In the genomic region with DNA sequence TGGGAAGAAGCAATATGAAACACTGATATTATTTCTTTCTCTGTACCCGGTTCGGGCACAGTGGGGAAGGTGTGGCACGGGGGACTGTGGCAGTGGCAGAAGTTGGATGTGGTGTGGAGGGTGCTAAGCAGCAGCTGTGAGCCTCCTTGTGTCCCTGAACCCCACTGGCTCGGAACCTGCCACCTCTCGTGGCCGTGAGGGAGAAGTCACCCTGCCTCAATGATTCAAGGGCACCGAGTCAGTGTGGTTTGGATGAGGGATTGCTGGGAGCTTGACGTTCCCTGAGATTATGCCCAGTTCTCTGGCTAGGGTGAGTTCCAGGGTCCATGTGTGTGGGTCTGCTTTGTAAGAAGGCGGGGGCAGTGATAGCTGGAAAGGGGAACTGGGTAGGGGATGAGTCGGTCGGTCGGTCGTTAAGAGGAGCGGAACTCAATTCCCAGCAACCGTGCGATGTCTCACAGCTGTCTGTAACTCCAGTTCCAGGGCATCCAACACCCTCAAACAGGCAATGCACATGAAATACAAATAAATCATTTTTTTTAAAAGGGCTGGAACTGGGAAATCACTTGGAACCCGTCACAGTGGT, we compare ENCODE assay signal across 25 mouse cellular contexts. TPM values are rescaled to one million over a fixed set of nuclear protein-coding genes. Genes with fewer than 3 reads are reported as not detected.
DNase-seq lines count a peak whose midpoint lies in the region; ATAC-seq and TF ChIP-seq lines count a peak whose summit lies in the region.
"Had no signal": no experiment of that assay in that cellular context is flagged by ENCODE, and none has a peak within 500 bp of the region (broad histone marks: within the 10 kb centered on the region; RNA-seq: fewer than 3 reads in every experiment).

No protein-coding gene starts in this region.

- H3K27ac ChIP-seq in heart, embryonic 13.5 days (replicated peaks), result no peak overlapping the region
- H3K27ac ChIP-seq in heart, embryonic 12.5 days (ENCODE audit: poor library complexity, severe bottlenecking), result no peak overlapping the region
- H3K27ac ChIP-seq in olfactory bulb, adult 2 months (ENCODE audit: insufficient read depth, low read depth, low read length), result peak overlapping the region; percentile 16
- no peak overlapping the region for H3K27ac ChIP-seq in midbrain, embryonic 10.5 days (replicated peaks)
- H3K27ac ChIP-seq: embryonic facial prominence, embryonic 10.5 days; forebrain, embryonic 15.5 days; hindbrain, embryonic 14.5 days; kidney, postnatal 0 days; limb, embryonic 12.5 days; neural tube, embryonic 15.5 days had no signal

- WGBS in heart, embryonic 13.5 days, result 80% methylated on average over 17 of the region's 17 CpGs
- WGBS in heart, embryonic 12.5 days, result 81% methylated on average over 17 of the region's 17 CpGs
- WGBS in olfactory bulb, adult 2 months, result 47% methylated on average over 17 of the region's 17 CpGs
- 91% methylated on average over 17 of the region's 17 CpGs for WGBS in midbrain, embryonic 10.5 days

- no peak overlapping the region for H3K4me3 ChIP-seq in heart, embryonic 13.5 days
- no peak overlapping the region for H3K4me3 ChIP-seq in heart, embryonic 12.5 days
- H3K4me3 ChIP-seq in olfactory bulb, adult 2 months (ENCODE audit: insufficient read depth, low read depth, low read length), result no peak overlapping the region
- no peak overlapping the region for H3K4me3 ChIP-seq in midbrain, embryonic 10.5 days
- H3K4me3 ChIP-seq: embryonic facial prominence, embryonic 10.5 days; forebrain, embryonic 15.5 days; limb, embryonic 12.5 days; megakaryocyte, embryonic 14.5 days; neural tube, embryonic 15.5 days had no signal

- H3K4me2 ChIP-seq in heart, embryonic 13.5 days, result no peak overlapping the region
- no peak overlapping the region for H3K4me2 ChIP-seq in heart, embryonic 12.5 days
- H3K4me2 ChIP-seq: forebrain, embryonic 15.5 days; hindbrain, embryonic 14.5 days; limb, embryonic 12.5 days; liver, embryonic 11.5 days; neural tube, embryonic 15.5 days had no signal

- H3K36me3 ChIP-seq in heart, embryonic 13.5 days, result peaks cover 28% of the 10 kb centered on the region
- H3K36me3 ChIP-seq in heart, embryonic 12.5 days, result peaks cover 10% of the 10 kb centered on the region
- peaks cover 32% of the 10 kb centered on the region for H3K36me3 ChIP-seq in midbrain, embryonic 10.5 days

- H3K9ac ChIP-seq in heart, embryonic 13.5 days, result peak overlapping the region; percentile 24; the same call in 1 of the 2 replicates
- H3K9ac ChIP-seq in heart, embryonic 12.5 days, result no peak overlapping the region
- H3K9ac ChIP-seq: forebrain, embryonic 15.5 days; hindbrain, embryonic 14.5 days; limb, embryonic 12.5 days; liver, postnatal 0 days; neural tube, embryonic 15.5 days had no signal

- peaks cover 57% of the 10 kb centered on the region for H3K4me1 ChIP-seq in heart, embryonic 13.5 days
- peaks cover 64% of the 10 kb centered on the region for H3K4me1 ChIP-seq in heart, embryonic 12.5 days (replicated peaks)
- H3K4me1 ChIP-seq in olfactory bulb, adult 2 months (ENCODE audit: control insufficient read depth, insufficient read depth, low read length), result peaks cover 59% of the 10 kb centered on the region
- H3K4me1 ChIP-seq in midbrain, embryonic 10.5 days, result peaks cover 20% of the 10 kb centered on the region

- no peaks in the 10 kb centered on the region for H3K27me3 ChIP-seq in heart, embryonic 13.5 days (replicated peaks)
- H3K27me3 ChIP-seq in heart, embryonic 12.5 days (replicated peaks), result no peaks in the 10 kb centered on the region
- no peaks in the 10 kb centered on the region for H3K27me3 ChIP-seq in midbrain, embryonic 10.5 days (ENCODE audit: low read depth, poor library complexity, severe bottlenecking)
- H3K27me3 ChIP-seq: CH12.LX; forebrain, embryonic 15.5 days; limb, embryonic 12.5 days; megakaryocyte, embryonic 14.5 days; neural tube, embryonic 15.5 days had no signal

- TF ChIP-seq POLR2A in olfactory bulb, adult 2 months (IDR thresholded peaks at IDR 0.05; ENCODE audit: insufficient read depth, low read depth, low read length), result no peak

- H3K9me3 ChIP-seq in heart, embryonic 13.5 days, result no peaks in the 10 kb centered on the region
- no peaks in the 10 kb centered on the region for H3K9me3 ChIP-seq in heart, embryonic 12.5 days (replicated peaks)
- H3K9me3 ChIP-seq in midbrain, embryonic 10.5 days (replicated peaks), result no peaks in the 10 kb centered on the region
- H3K9me3 ChIP-seq: embryonic facial prominence, embryonic 10.5 days; forebrain, embryonic 15.5 days; limb, embryonic 12.5 days; megakaryocyte, embryonic 14.5 days; neural tube, embryonic 15.5 days had no signal

- ATAC-seq in heart, embryonic 13.5 days (ENCODE audit: extremely low read depth, insufficient number of reproducible peaks, low FRiP score, low TSS enrichment), result no peak
- ATAC-seq in heart, embryonic 12.5 days (ENCODE audit: insufficient number of reproducible peaks, low FRiP score), result no peak
- ATAC-seq in granulocyte monocyte progenitor cell, adult 5-6 weeks (replicated peaks; ENCODE audit: poor library complexity, severe bottlenecking), result peak; percentile 78
- ATAC-seq: forebrain, embryonic 15.5 days; inflammation-experienced regulatory T-cells, adult 6 months; liver, postnatal 0 days; lung, postnatal 0 days; midbrain, embryonic 16.5 days had no signal

- peak; percentile 61 for DNase-seq in adrenal gland, postnatal 14 days
- no peak for DNase-seq in spleen, postnatal 14 days (ENCODE audit: low spot score in 2 of 2)
- DNase-seq in midbrain, embryonic 10.5 days (ENCODE audit: low spot score), result no peak
- DNase-seq: B cell, adult 2 months; cerebellum, adult 9-10 months; gastrocnemius, postnatal 14 days; heart, adult 18-20 months; kidney, adult 18-20 months; liver, postnatal 0 days had no signal

- no peak for TF ChIP-seq CTCF in olfactory bulb, adult 2 months (IDR thresholded peaks at IDR 0.05; ENCODE audit: insufficient read depth, low read depth, low read length)

RNA-seq across cellular contexts. Expression of a gene that starts 9.5 kb away (rescaled TPM):
- polyA plus RNA-seq in heart, embryonic 13.5 days (2015; fragmentation: Nextera tagmentation; extraction: Ambion mirVana), result 59.4 and 60.0 TPM in 2 replicates
- 79.1 and 85.8 TPM in 2 replicates for polyA plus RNA-seq in heart, embryonic 12.5 days (2016; fragmentation: Nextera tagmentation; extraction: Ambion mirVana)
- total RNA-seq in adrenal gland, postnatal 14 days (2021), result 259 and 278 TPM in 2 replicates
- total RNA-seq in granulocyte monocyte progenitor cell, adult 5-6 weeks (2014; fragmentation: Nextera tagmentation), result 42.8 and 42.9 TPM in 2 replicates
- total RNA-seq in granulocyte monocyte progenitor cell, adult 5-6 weeks (2017), result 18.9 and 30.2 TPM in 2 replicates
- 322 TPM in 1 of 2 replicates, not detected in the other for polyA plus RNA-seq in olfactory bulb, adult 2 months (2012; ENCODE audit: insufficient read depth, insufficient read length, low replicate concordance, missing spikeins)
- polyA plus RNA-seq in midbrain, embryonic 10.5 days (2016; fragmentation: Nextera tagmentation; extraction: Ambion mirVana), result 49.5 and 63.7 TPM in 2 replicates
